Mouse (Mus musculus): ENCODE results near the gene Sez6l. TPM values are rescaled to one million over a fixed set of nuclear protein-coding genes. Genes with fewer than 3 reads are reported as not detected.
A peak's percentile ranks its signal among the peaks of the same experiment; 100 is the strongest.

Sez6l gene
- polyA plus RNA-seq, 1 experiment from 2014 or later, result 2.2 TPM

GRCm38 (mm10) chr5:112595701-112596632, 19.0 kb upstream of the Sez6l start:
- Histone ChIP-seq H3K4me3 (replicated peaks; ENCODE audit: low read length) (no peak overlapping the region), H3K9ac (ENCODE audit: low read length) (no peak overlapping the region), H3K36me3 (ENCODE audit: control insufficient read depth, insufficient read depth, low read length) (no peaks in the 10 kb centered on the region), H3K4me1 (ENCODE audit: control insufficient read depth, insufficient read depth, low read length) (no peaks in the 10 kb centered on the region), H3K9me3 (replicated peaks; ENCODE audit: control insufficient read depth, low read length) (no peaks in the 10 kb centered on the region), H3K4me2 (ENCODE audit: low read depth, low read length) (no peak overlapping the region), H3K27me3 (ENCODE audit: control insufficient read depth, insufficient read depth, low read length) (no peaks in the 10 kb centered on the region; the same call in 1 of the 2 replicates), H3K27ac (ENCODE audit: low read length) (no peak overlapping the region)
- 68% methylated on average over 7 of the region's 7 CpGs for WGBS
- ATAC-seq (ENCODE audit: insufficient read depth, low FRiP score), result no peak

GRCm38 (mm10) chr5:112591706-112592105, 14.7 kb upstream of the Sez6l start:
- no peaks in the 10 kb centered on the region for H3K9me3 ChIP-seq (replicated peaks; ENCODE audit: control insufficient read depth, low read length)
- no peak overlapping the region for H3K27ac ChIP-seq (ENCODE audit: low read length)
- no peaks in the 10 kb centered on the region for H3K36me3 ChIP-seq (ENCODE audit: control insufficient read depth, insufficient read depth, low read length)
- H3K9ac ChIP-seq (ENCODE audit: low read length), result no peak overlapping the region
- ATAC-seq (ENCODE audit: insufficient read depth, low FRiP score), result no peak
- H3K27me3 ChIP-seq (ENCODE audit: control insufficient read depth, insufficient read depth, low read length), result no peaks in the 10 kb centered on the region; the same call in 1 of the 2 replicates
- no peak overlapping the region for H3K4me3 ChIP-seq (replicated peaks; ENCODE audit: low read length)
- H3K4me1 ChIP-seq (ENCODE audit: control insufficient read depth, insufficient read depth, low read length), result no peaks in the 10 kb centered on the region
- no peak overlapping the region for H3K4me2 ChIP-seq (ENCODE audit: low read depth, low read length)
- WGBS, result 50% methylated on average over 1 of the region's 1 CpGs

GRCm38 (mm10) chr5:112586071-112586470, 9.1 kb upstream of the Sez6l start:
- 44% methylated on average over 6 of the region's 6 CpGs for WGBS
- Histone ChIP-seq H3K9ac (ENCODE audit: low read length) (no peak overlapping the region), H3K4me3 (replicated peaks; ENCODE audit: low read length) (no peak overlapping the region), H3K36me3 (ENCODE audit: control insufficient read depth, insufficient read depth, low read length) (no peaks in the 10 kb centered on the region), H3K9me3 (replicated peaks; ENCODE audit: control insufficient read depth, low read length) (no peaks in the 10 kb centered on the region), H3K27me3 (ENCODE audit: control insufficient read depth, insufficient read depth, low read length) (no peaks in the 10 kb centered on the region), H3K4me2 (ENCODE audit: low read depth, low read length) (no peak overlapping the region), H3K4me1 (ENCODE audit: control insufficient read depth, insufficient read depth, low read length) (peaks cover 5% of the 10 kb centered on the region; the same call in 1 of the 2 replicates), H3K27ac (ENCODE audit: low read length) (no peak overlapping the region)
- no peak for ATAC-seq (ENCODE audit: insufficient read depth, low FRiP score)

GRCm38 (mm10) chr5:112584155-112584769, 7.3 kb upstream of the Sez6l start:
- no peak for ATAC-seq (ENCODE audit: insufficient read depth, low FRiP score)
- WGBS, result 83% methylated on average over 4 of the region's 4 CpGs
- H3K27ac ChIP-seq (ENCODE audit: low read length), result no peak overlapping the region
- H3K9me3 ChIP-seq (replicated peaks; ENCODE audit: control insufficient read depth, low read length), result no peaks in the 10 kb centered on the region
- H3K27me3 ChIP-seq (ENCODE audit: control insufficient read depth, insufficient read depth, low read length), result no peaks in the 10 kb centered on the region
- H3K9ac ChIP-seq (ENCODE audit: low read length), result no peak overlapping the region
- no peaks in the 10 kb centered on the region for H3K36me3 ChIP-seq (ENCODE audit: control insufficient read depth, insufficient read depth, low read length)
- H3K4me2 ChIP-seq (ENCODE audit: low read depth, low read length), result no peak overlapping the region
- H3K4me1 ChIP-seq (ENCODE audit: control insufficient read depth, insufficient read depth, low read length), result peaks cover 5% of the 10 kb centered on the region; the same call in 1 of the 2 replicates
- H3K4me3 ChIP-seq (replicated peaks; ENCODE audit: low read length), result no peak overlapping the region

GRCm38 (mm10) chr5:112583304-112583703, 6.3 kb upstream of the Sez6l start:
- 14% methylated on average over 9 of the region's 9 CpGs for WGBS
- Histone ChIP-seq H3K27ac (ENCODE audit: low read length) (peak overlapping the region; percentile 10; the same call in 1 of the 2 replicates), H3K4me3 (replicated peaks; ENCODE audit: low read length) (no peak overlapping the region), H3K9me3 (replicated peaks; ENCODE audit: control insufficient read depth, low read length) (no peaks in the 10 kb centered on the region), H3K36me3 (ENCODE audit: control insufficient read depth, insufficient read depth, low read length) (no peaks in the 10 kb centered on the region), H3K4me1 (ENCODE audit: control insufficient read depth, insufficient read depth, low read length) (peaks cover 5% of the 10 kb centered on the region; the same call in 1 of the 2 replicates), H3K27me3 (ENCODE audit: control insufficient read depth, insufficient read depth, low read length) (peaks cover 3% of the 10 kb centered on the region; the same call in 1 of the 2 replicates), H3K4me2 (ENCODE audit: low read depth, low read length) (no peak overlapping the region), H3K9ac (ENCODE audit: low read length) (no peak overlapping the region)
- peak; percentile 42; the same call in 1 of the 2 replicates for ATAC-seq (ENCODE audit: insufficient read depth, low FRiP score)

GRCm38 (mm10) chr5:112577750-112578149, 765 bp upstream of the Sez6l start:
- ATAC-seq (ENCODE audit: insufficient read depth, low FRiP score), result peak; percentile 47; the same call in 1 of the 2 replicates
- Histone ChIP-seq H3K27ac (ENCODE audit: low read length) (no peak overlapping the region), H3K36me3 (ENCODE audit: control insufficient read depth, insufficient read depth, low read length) (no peaks in the 10 kb centered on the region), H3K9me3 (replicated peaks; ENCODE audit: control insufficient read depth, low read length) (no peaks in the 10 kb centered on the region), H3K4me2 (ENCODE audit: low read depth, low read length) (no peak overlapping the region), H3K4me3 (replicated peaks; ENCODE audit: low read length) (no peak overlapping the region), H3K4me1 (ENCODE audit: control insufficient read depth, insufficient read depth, low read length) (0 out of 2 replicates have a peak, but pooled peaks cover 6% of the 10 kb centered on the region), H3K9ac (ENCODE audit: low read length) (no peak overlapping the region), H3K27me3 (ENCODE audit: control insufficient read depth, insufficient read depth, low read length) (peaks cover 43% of the 10 kb centered on the region)
- 6% methylated on average over 10 of the region's 10 CpGs for WGBS

GRCm38 (mm10) chr5:112576361-112576992, 508 bp downstream of the Sez6l start:
- H3K27me3 ChIP-seq (ENCODE audit: control insufficient read depth, insufficient read depth, low read length), result peaks cover 43% of the 10 kb centered on the region
- 1% methylated on average over 48 of the region's 48 CpGs for WGBS

GRCm38 (mm10) chr5:112575151-112575915, 1.7 kb downstream of the Sez6l start:
- Histone ChIP-seq H3K27me3 (ENCODE audit: control insufficient read depth, insufficient read depth, low read length) (peaks cover 43% of the 10 kb centered on the region), H3K4me3 (replicated peaks; ENCODE audit: low read length) (no peak overlapping the region), H3K36me3 (ENCODE audit: control insufficient read depth, insufficient read depth, low read length) (no peaks in the 10 kb centered on the region), H3K27ac (ENCODE audit: low read length) (no peak overlapping the region), H3K4me2 (ENCODE audit: low read depth, low read length) (no peak overlapping the region), H3K4me1 (ENCODE audit: control insufficient read depth, insufficient read depth, low read length) (0 out of 2 replicates have a peak, but pooled peaks cover 6% of the 10 kb centered on the region), H3K9ac (ENCODE audit: low read length) (no peak overlapping the region), H3K9me3 (replicated peaks; ENCODE audit: control insufficient read depth, low read length) (no peaks in the 10 kb centered on the region)
- ATAC-seq (ENCODE audit: insufficient read depth, low FRiP score), result no peak
- 8% methylated on average over 12 of the region's 12 CpGs for WGBS

More at GRCm38 (mm10) chr5:112576361-112576992, 508 bp downstream of the Sez6l start:
- Histone ChIP-seq H3K4me2 (ENCODE audit: low read depth, low read length) (peak overlapping the region; percentile 58), H3K36me3 (ENCODE audit: control insufficient read depth, insufficient read depth, low read length) (no peaks in the 10 kb centered on the region), H3K4me3 (replicated peaks; ENCODE audit: low read length) (peak overlapping the region; percentile 40), H3K9me3 (replicated peaks; ENCODE audit: control insufficient read depth, low read length) (no peaks in the 10 kb centered on the region), H3K4me1 (ENCODE audit: control insufficient read depth, insufficient read depth, low read length) (0 out of 2 replicates have a peak, but pooled peaks cover 6% of the 10 kb centered on the region), H3K27ac (ENCODE audit: low read length) (no peak overlapping the region), H3K9ac (ENCODE audit: low read length) (peak overlapping the region; percentile 51)
- ATAC-seq (ENCODE audit: insufficient read depth, low FRiP score), result no peak
